Mouse (Mus musculus): ENCODE measurements around the gene Phip. TPM values are rescaled to one million over a fixed set of nuclear protein-coding genes. Genes with fewer than 3 reads are reported as not detected.

The Phip gene
- polyA plus RNA-seq, 1 experiment from 2014 or later, result 138 TPM

GRCm38 (mm10) chr9:82829693-82830430 lies 145.5 kb downstream of the Phip start:
- peak; percentile 94 for ATAC-seq (ENCODE audit: insufficient number of reproducible peaks, insufficient read depth, low FRiP score, low TSS enrichment, low read depth)
- WGBS, result under 1% methylated on average over 65 of the region's 65 CpGs

GRCm38 (mm10) chr9:82829007-82829689 lies 146.2 kb downstream of the Phip start, which contains the start of gene Irak1bp1:
Irak1bp1 (plus strand) TSS chr9:82829540.
- Histone ChIP-seq H3K27me3 (no peaks in the 10 kb centered on the region), H3K27ac (peak within 1 kb of the TSS; percentile 94), H3K4me2 (peak within 1 kb of the TSS; percentile 59), H3K4me1 (replicated peaks) (peaks cover 11% of the 10 kb centered on the region), H3K36me3 (peaks cover 6% of the 10 kb centered on the region; the same call in 1 of the 2 replicates), H3K9me3 (no peaks in the 10 kb centered on the region), H3K9ac (replicated peaks) (peak within 1 kb of the TSS; percentile 86), H3K4me3 (replicated peaks) (peak within 1 kb of the TSS; percentile 72)
- ATAC-seq (ENCODE audit: insufficient number of reproducible peaks, insufficient read depth, low FRiP score, low TSS enrichment, low read depth), result peak; percentile 4; the same call in 1 of the 2 replicates
- 14% methylated on average over 20 of the region's 20 CpGs for WGBS

More at GRCm38 (mm10) chr9:82829693-82830430, 145.5 kb downstream of the Phip start:
- H3K9me3 ChIP-seq, result no peaks in the 10 kb centered on the region
- peak overlapping the region; percentile 86 for H3K9ac ChIP-seq (replicated peaks)
- no peaks in the 10 kb centered on the region for H3K27me3 ChIP-seq
- peaks cover 6% of the 10 kb centered on the region; the same call in 1 of the 2 replicates for H3K36me3 ChIP-seq
- peak overlapping the region; percentile 94 for H3K27ac ChIP-seq
- peak overlapping the region; percentile 59 for H3K4me2 ChIP-seq
- H3K4me3 ChIP-seq (replicated peaks), result peak overlapping the region; percentile 72
- H3K4me1 ChIP-seq (replicated peaks), result peaks cover 11% of the 10 kb centered on the region; the same call in 1 of the 2 replicates

- Histone ChIP-seq H3K9me3 (no peaks in the 10 kb centered on the region), H3K4me1 (replicated peaks) (peaks cover 11% of the 10 kb centered on the region), H3K27ac (no peak overlapping the region), H3K4me2 (no peak overlapping the region), H3K36me3 (no peaks in the 10 kb centered on the region), H3K27me3 (no peaks in the 10 kb centered on the region), H3K4me3 (replicated peaks) (no peak overlapping the region), H3K9ac (replicated peaks) (no peak overlapping the region)
- 97% methylated on average over 6 of the region's 6 CpGs for WGBS
- ATAC-seq (ENCODE audit: insufficient number of reproducible peaks, insufficient read depth, low FRiP score, low TSS enrichment, low read depth), result no peak
These were observed 148.9 kb downstream of the Phip start for GRCm38 (mm10) chr9:82826426-82826825.

Other genes starting within 250 kb of the Phip start
- 26.7 and 27.8 TPM in 2 replicates for gene Irak1bp1, start 146.0 kb downstream of the Phip start, polyA plus RNA-seq (2016; fragmentation: Nextera tagmentation; extraction: Ambion mirVana)
- gene Hmgn3, start 171.2 kb upstream of the Phip start, polyA plus RNA-seq (2016; fragmentation: Nextera tagmentation; extraction: Ambion mirVana), result 143 and 150 TPM in 2 replicates